Mouse (Mus musculus) duodenum, adult 2 months (tissue): ENCODE measurements around the gene Ccnk. TPM values are rescaled to one million over a fixed set of nuclear protein-coding genes. Genes with fewer than 3 reads are reported as not detected.

ENCODE experiments used
- polyA plus RNA-seq: library from polyadenylated mRNA; depleted of rRNA; stranded (reverse); fragments of >200 nt; gene quantifications from 2 replicates; pipeline ENCODE4 v1.2.3, GENCODE M21; 2012; ENCODE audit warnings: low replicate concordance; rRNA removed

Gene Ccnk
- 7.3 and 8.5 TPM in 2 replicates for polyA plus RNA-seq

GRCm38 (mm10) chr12:108179321-108180266, at the start of gene Ccnk:
TSS of gene Ccnk (plus strand) at chr12:108179579.

GRCm38 (mm10) chr12:108179246-108179320, 296 bp upstream of the Ccnk start, which contains the start of gene Setd3:
TSS of gene Setd3 (minus strand) at chr12:108179314.

Other genes starting within 250 kb of the Ccnk start
- 13.0 and 16.4 TPM in 2 replicates for gene Bcl11b, start 176.0 kb upstream of the Ccnk start, polyA plus RNA-seq
- gene Setd3, start 265 bp upstream of the Ccnk start, polyA plus RNA-seq: 6.1 and 8.0 TPM in 2 replicates
- gene Ccdc85c, start 95.8 kb downstream of the Ccnk start, polyA plus RNA-seq: 50.5 and 84.0 TPM in 2 replicates
- gene Hhipl1, start 126.7 kb downstream of the Ccnk start, polyA plus RNA-seq: 0.36 and 0.92 TPM in 2 replicates
- 0.78 and 1.1 TPM in 2 replicates for gene Cyp46a1, start 154.8 kb downstream of the Ccnk start, polyA plus RNA-seq
- gene Eml1, start 191.4 kb downstream of the Ccnk start, polyA plus RNA-seq: 7.6 and 18.2 TPM in 2 replicates